Mouse (Mus musculus) cerebellum, adult 9-11 months (tissue): ENCODE measurements around the gene Slc35e4.

Experiments
- DNase-seq: peaks from one replicate; pipeline ENCODE4 v3.0.0; 2022

Slc35e4 gene

DNA sequence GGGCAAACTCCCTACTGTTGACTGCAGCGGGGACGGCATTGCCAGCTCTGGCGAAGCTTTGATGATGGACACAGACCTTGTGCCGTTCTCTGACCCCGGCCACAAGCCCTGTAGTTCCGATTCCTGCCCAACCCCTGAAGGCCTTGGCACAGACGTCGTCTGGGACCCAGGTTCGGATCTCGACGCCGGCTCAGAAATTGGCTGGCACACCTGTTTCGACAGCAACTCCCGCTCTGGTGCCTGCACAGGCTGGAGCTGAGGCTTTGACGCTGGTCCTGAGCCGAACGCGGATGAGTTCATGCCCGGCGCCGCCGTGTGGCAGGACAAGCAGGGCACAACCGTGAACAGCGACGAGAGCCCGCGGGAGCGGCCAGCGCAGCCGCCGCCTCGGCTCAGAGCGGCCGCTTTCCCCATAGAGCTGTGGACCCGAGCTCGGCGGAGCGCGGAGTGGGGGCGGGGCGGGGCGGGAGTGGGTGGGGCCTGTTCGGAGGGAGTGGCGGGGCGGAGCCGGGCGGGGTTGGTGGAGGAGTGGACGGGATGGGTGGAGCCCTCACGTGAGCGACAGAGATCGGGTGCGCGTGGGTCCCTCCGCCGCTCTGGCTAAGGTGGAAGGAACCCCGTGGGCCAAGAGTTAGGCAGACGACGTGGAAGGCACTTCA lies 50.9 kb downstream of the Slc35e4 start, which contains the start of gene Osbp2:
Osbp2 (minus strand) TSS at position 450 of the 659 bp plus-strand sequence.
- DNase-seq, result peak; percentile 93

DNA sequence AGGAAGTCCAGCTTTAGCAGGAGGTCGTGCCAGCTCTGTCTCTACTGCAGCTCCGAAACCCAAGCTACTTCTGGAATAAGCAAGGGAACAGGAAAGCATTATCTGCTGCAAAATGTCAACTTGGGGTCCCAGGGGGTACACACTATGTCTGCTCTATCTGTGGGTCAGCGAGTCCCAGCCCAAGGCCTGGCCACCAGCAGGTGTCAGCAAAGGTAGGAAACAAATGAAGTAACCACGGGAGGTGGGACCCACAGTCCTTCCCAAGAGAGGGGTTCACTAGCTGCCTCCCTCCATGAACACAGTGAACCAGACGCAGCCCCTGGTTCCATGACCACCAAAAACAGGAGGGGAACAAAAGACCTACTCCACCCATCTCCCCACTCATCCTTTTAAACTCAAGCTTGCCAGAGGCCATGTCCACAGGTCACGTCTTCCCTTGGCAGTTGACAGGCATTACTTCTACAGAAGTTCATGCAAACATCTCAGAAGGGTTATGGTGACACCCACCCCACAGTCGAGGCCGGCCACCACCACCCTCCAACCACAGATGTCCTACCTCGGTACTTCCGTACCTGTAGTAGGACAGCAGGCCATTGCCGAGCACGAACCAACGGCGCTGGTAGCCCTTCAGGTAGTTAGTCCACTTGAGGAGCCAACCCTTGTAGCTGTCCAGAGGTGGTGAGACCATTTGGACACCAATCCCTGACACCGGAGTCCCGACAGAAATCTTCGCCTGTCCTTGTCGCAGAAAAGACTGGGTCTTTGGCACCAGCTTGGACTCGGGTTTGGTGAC lies 51.6 kb downstream of the Slc35e4 start:
- DNase-seq, result peak; percentile 75

DNA sequence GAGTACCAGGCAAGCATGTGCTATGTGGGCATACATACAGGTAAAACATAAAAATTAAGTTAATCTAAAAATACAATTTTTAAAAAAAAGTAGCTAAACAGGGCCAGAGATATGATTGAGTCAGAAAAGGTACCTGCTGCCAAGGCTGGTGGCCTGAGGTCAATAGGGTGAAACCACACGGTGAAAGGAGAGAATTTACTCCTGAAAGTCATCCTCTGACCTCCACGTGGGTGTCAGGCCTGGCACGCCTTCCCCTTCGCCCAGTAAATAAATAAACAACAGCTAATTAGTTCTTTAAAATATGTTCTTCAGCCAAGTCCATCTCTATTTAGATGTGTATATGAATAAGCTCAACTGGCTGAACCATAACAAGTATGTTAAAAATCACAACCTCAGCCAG lies 54.1 kb downstream of the Slc35e4 start:
- no peak for DNase-seq

DNA sequence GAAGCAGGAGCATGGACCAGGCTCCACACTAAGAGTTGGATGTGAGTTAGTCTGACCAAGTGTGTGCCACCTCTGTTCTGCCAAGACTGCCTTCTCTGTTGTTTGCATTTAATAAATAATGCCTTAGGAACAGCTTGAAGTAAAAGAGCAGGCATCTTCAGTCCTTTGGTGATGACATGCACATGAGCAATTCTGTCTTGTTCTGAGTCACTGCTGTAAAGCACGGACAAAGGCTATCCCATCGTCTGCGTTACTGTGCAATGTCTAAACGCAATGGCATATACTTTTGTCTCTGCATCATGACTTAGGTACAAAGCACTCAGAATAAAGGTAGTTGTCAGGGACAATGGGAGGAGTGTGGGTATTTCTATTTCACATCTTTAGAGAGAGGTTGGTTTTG lies 54.7 kb downstream of the Slc35e4 start:
- DNase-seq, result no peak

DNA sequence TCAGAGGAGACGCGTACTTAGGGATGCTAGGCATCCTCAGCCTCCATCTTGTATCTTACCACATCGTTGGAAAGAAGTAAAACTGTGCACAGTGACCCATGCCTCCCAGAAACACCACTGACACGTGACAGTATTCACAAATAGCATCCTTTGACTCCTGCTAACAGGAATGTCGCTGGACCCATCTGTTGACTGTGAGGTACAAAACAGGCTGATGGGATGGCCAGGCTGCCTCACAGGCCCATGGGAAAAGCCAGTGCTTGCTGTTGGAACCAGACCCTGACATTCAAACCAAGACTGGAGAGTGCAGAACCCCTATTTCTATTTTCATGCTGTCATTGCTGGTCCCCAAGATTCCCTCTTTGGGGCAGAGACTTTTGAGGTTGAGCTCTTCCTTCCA lies 56.6 kb downstream of the Slc35e4 start:
- no peak for DNase-seq
